Mouse (Mus musculus) heart, embryonic 11.5 days (tissue): ENCODE results near the gene Bivm. TPM values are rescaled to one million over a fixed set of nuclear protein-coding genes. Genes with fewer than 3 reads are reported as not detected.

Source experiments
- polyA plus RNA-seq: library from polyadenylated mRNA; unstranded; fragments of >200 nt; fragmentation: Nextera tagmentation; extraction: Ambion mirVana; gene quantifications from 2 replicates; pipeline ENCODE4 v1.2.1, GENCODE M21; 2014

Gene Bivm
- polyA plus RNA-seq, 1 experiment from 2014 or later: 15.8 TPM

Other genes starting within 250 kb of the Bivm start
- gene Tpp2, start 185.3 kb upstream of the Bivm start, polyA plus RNA-seq: 54.1 and 57.0 TPM in 2 replicates
- 0.35 and 0.83 TPM in 2 replicates for gene Mettl21c, start 98.9 kb upstream of the Bivm start, polyA plus RNA-seq
- gene Gm8251, start 57.0 kb upstream of the Bivm start, polyA plus RNA-seq: 0.08 TPM in 1 of 2 replicates, not detected in the other
- 81.8 and 82.9 TPM in 2 replicates for gene Tex30, start 16.5 kb upstream of the Bivm start, polyA plus RNA-seq
- gene Kdelc1, start 149 bp upstream of the Bivm start, polyA plus RNA-seq: 56.4 and 57.5 TPM in 2 replicates
- gene Ercc5, start 28.8 kb downstream of the Bivm start, polyA plus RNA-seq: 17.3 and 17.8 TPM in 2 replicates
- not detected in 2 replicates for gene Mettl21e, start 100.0 kb downstream of the Bivm start, polyA plus RNA-seq